Mouse (Mus musculus) MEL (cell line): ENCODE measurements around the gene Napa. TPM values are rescaled to one million over a fixed set of nuclear protein-coding genes. Genes with fewer than 3 reads are reported as not detected.

Experiments
- DNase-seq: peaks from one replicate; pipeline ENCODE4 v3.0.0; 2011; ENCODE audit warnings: low read depth, low spot score
- H3K27ac ChIP-seq: 2 replicates; pipeline ENCODE4 v1.5.1; 2012; ENCODE audit warnings: low read depth, mild to moderate bottlenecking, control low read depth, low read length, moderate library complexity; ENCODE audit not compliant: control insufficient read depth
- H3K27me3 ChIP-seq, 2 experiments: fragments of 150-350 bp in 1 of 2; sonication (generic) in 1 of 2; 2 replicates each; pipeline ENCODE4 v1.6.1; 2012; ENCODE audit warnings: low read length in 2 of 2, mild to moderate bottlenecking in 2 of 2, improper control_type of control experiment in 1 of 2, moderate library complexity in 1 of 2; ENCODE audit not compliant: insufficient read depth in 2 of 2, control insufficient read depth in 1 of 2
- H3K36me3 ChIP-seq, 2 experiments: 2 replicates each; pipeline ENCODE4 v1.6.1; 2012 to 2014; ENCODE audit warnings: low read length in 2 of 2, improper control_type of control experiment in 1 of 2, inconsistent platforms in 1 of 2, mild to moderate bottlenecking in 1 of 2; ENCODE audit not compliant: insufficient read depth in 2 of 2, control insufficient read depth in 1 of 2
- H3K4me1 ChIP-seq, 2 experiments: fragments of 150-350 bp in 1 of 2; sonication (generic) in 1 of 2; 2 replicates each; pipeline ENCODE4 v1.6.1; 2012; ENCODE audit warnings: low read length in 2 of 2, improper control_type of control experiment in 1 of 2, mild to moderate bottlenecking in 1 of 2; ENCODE audit not compliant: insufficient read depth in 2 of 2, control insufficient read depth in 1 of 2
- H3K4me3 ChIP-seq, 2 experiments: fragments of 150-350 bp in 1 of 2; sonication (generic) in 1 of 2; 2 replicates each; pipeline ENCODE4 v1.5.1; 2012; ENCODE audit warnings: low read depth in 2 of 2, low read length in 2 of 2, mild to moderate bottlenecking in 2 of 2, moderate library complexity in 2 of 2, control low read depth in 1 of 2, improper control_type of control experiment in 1 of 2; ENCODE audit not compliant: control insufficient read depth in 1 of 2, insufficient read depth in 1 of 2
- H3K79me2 ChIP-seq: 2 replicates; pipeline ENCODE4 v1.6.1; 2012; ENCODE audit warnings: mild to moderate bottlenecking, low read length, moderate library complexity; ENCODE audit not compliant: control insufficient read depth, poor library complexity, insufficient read depth
- H3K9ac ChIP-seq: 2 replicates; pipeline ENCODE4 v1.6.1; 2012; ENCODE audit warnings: low read depth, mild to moderate bottlenecking, control low read depth, low read length, moderate library complexity; ENCODE audit not compliant: control insufficient read depth, poor library complexity, severe bottlenecking
- H3K9me3 ChIP-seq: fragments of 150-350 bp; sonication (generic); replicated peaks from 2 replicates; pipeline ENCODE4 v1.6.1; 2012; ENCODE audit warnings: mild to moderate bottlenecking, low read length, improper control_type of control experiment, moderate library complexity; ENCODE audit not compliant: insufficient read depth
- CHD1 ChIP-seq: IDR thresholded peaks from 2 replicates; pipeline ENCODE4 v1.6.1; 2012; ENCODE audit warnings: low read depth, mild to moderate bottlenecking, inconsistent platforms, low read length, improper control_type of control experiment
- CTCF ChIP-seq, 3 experiments: IDR thresholded peaks in 2 of 3; conservative IDR thresholded peaks in 1 of 3; 2 replicates each; pipeline ENCODE4 v1.5.1; 2011 to 2012; ENCODE audit warnings: low read length in 3 of 3, low read depth in 2 of 3, mild to moderate bottlenecking in 2 of 3, improper control_type of control experiment in 1 of 3, inconsistent platforms in 1 of 3, mixed read lengths in 1 of 3, moderate library complexity in 1 of 3; ENCODE audit not compliant: control insufficient read depth in 1 of 3, insufficient read depth in 1 of 3, poor library complexity in 1 of 3, severe bottlenecking in 1 of 3
- ELF1 ChIP-seq: IDR thresholded peaks from 2 replicates; pipeline ENCODE4 v1.6.1; 2014; ENCODE audit warnings: low read depth, mild to moderate bottlenecking, inconsistent platforms, low read length, improper control_type of control experiment, moderate library complexity
- EP300 ChIP-seq, 2 experiments: IDR thresholded peaks; 2 replicates each; pipeline ENCODE4 v1.6.1; 2011; ENCODE audit warnings: improper control_type of control experiment in 2 of 2, low read length in 2 of 2, low read depth in 1 of 2, mild to moderate bottlenecking in 1 of 2
- ETS1 ChIP-seq: IDR thresholded peaks from 2 replicates; pipeline ENCODE4 v1.6.1; 2012; ENCODE audit warnings: low read depth, mild to moderate bottlenecking, inconsistent platforms, low read length, improper control_type of control experiment, moderate library complexity
- GABPA ChIP-seq: IDR thresholded peaks from 2 replicates; pipeline ENCODE4 v1.6.1; 2012; ENCODE audit warnings: low read depth, mild to moderate bottlenecking, inconsistent platforms, low read length, improper control_type of control experiment, moderate library complexity
- JUND ChIP-seq: IDR thresholded peaks from 2 replicates; pipeline ENCODE4 v1.6.1; 2011; ENCODE audit warnings: low read depth, mild to moderate bottlenecking, improper control_type of control experiment, low read length
- MAFK ChIP-seq: IDR thresholded peaks from 2 replicates; pipeline ENCODE4 v1.6.1; 2011; ENCODE audit warnings: low read depth, mild to moderate bottlenecking, low read length, improper control_type of control experiment, borderline replicate concordance
- MAX ChIP-seq: IDR thresholded peaks from 2 replicates; pipeline ENCODE4 v1.6.1; 2011; ENCODE audit warnings: low read length, improper control_type of control experiment
- MYB ChIP-seq: IDR thresholded peaks from 2 replicates; pipeline ENCODE4 v1.6.1; 2011; ENCODE audit warnings: mild to moderate bottlenecking, low read depth, low read length, improper control_type of control experiment
- MYC ChIP-seq: IDR thresholded peaks from 2 replicates; pipeline ENCODE4 v1.6.1; 2011; ENCODE audit warnings: low read depth, mild to moderate bottlenecking, low read length, improper control_type of control experiment, moderate library complexity
- POLR2A ChIP-seq, 2 experiments: IDR thresholded peaks; 2 replicates each; pipeline ENCODE4 v1.6.1; 2011 to 2012; ENCODE audit warnings: low read length in 2 of 2, mild to moderate bottlenecking in 2 of 2, control low read depth in 1 of 2, improper control_type of control experiment in 1 of 2, low read depth in 1 of 2, moderate library complexity in 1 of 2; ENCODE audit not compliant: control insufficient read depth in 1 of 2, insufficient read depth in 1 of 2, poor library complexity in 1 of 2
- RAD21 ChIP-seq: IDR thresholded peaks from 2 replicates; pipeline ENCODE4 v1.6.1; 2011; ENCODE audit warnings: mild to moderate bottlenecking, low read depth, low read length, improper control_type of control experiment
- TAL1 ChIP-seq: IDR thresholded peaks from 2 replicates; pipeline ENCODE4 v1.6.1; 2012; ENCODE audit warnings: mild to moderate bottlenecking, inconsistent platforms, low read length, moderate library complexity, mixed read lengths
- TBP ChIP-seq: IDR thresholded peaks from 2 replicates; pipeline ENCODE4 v1.8.0; 2011; ENCODE audit warnings: low read depth, low read length, improper control_type of control experiment
- ZC3H11A ChIP-seq: IDR thresholded peaks from 2 replicates; pipeline ENCODE4 v1.6.1; 2012; ENCODE audit warnings: low read depth, mild to moderate bottlenecking, inconsistent platforms, low read length, improper control_type of control experiment
- polyA plus RNA-seq, 2 experiments: library from polyadenylated mRNA; stranded (reverse) in 1 of 2; unstranded in 1 of 2; fragments of >175 nt in 1 of 2; fragments of >200 nt in 1 of 2; gene quantifications; 2 replicates each; pipeline versions ENCODE4 v1.2.1 to v1.2.4; 2012; ENCODE audit warnings: low replicate concordance in 2 of 2, low read depth in 1 of 2; ENCODE audit not compliant: insufficient read length in 2 of 2, insufficient read depth in 1 of 2, missing spikeins in 1 of 2
- total RNA-seq: library from RNA; depleted of rRNA; stranded (reverse); fragments of 300-350 nt; gene quantifications from 2 replicates; pipeline ENCODE4 v1.2.3, GENCODE M21; 2012

Napa gene
- total and polyA plus RNA-seq, 3 experiments = 56.1 to 132 TPM; not detected in 1

- Histone ChIP-seq H3K9me3 (no peaks in the 10 kb centered on the region), H3K79me2 (no peaks in the 10 kb centered on the region), H3K36me3 (no peaks in the 10 kb centered on the region)
- peak; percentile 28 for DNase-seq
- no peak for TF ChIP-seq EP300 (IDR thresholded peaks at IDR 0.05; ENCODE audit: low read depth in 1 of 2, low read length in 2 of 2)
- no peak for TF ChIP-seq CHD1
- TF ChIP-seq, all 39 proteins: peak for 0
- Histone ChIP-seq H3K9ac (no peak overlapping the region), H3K27me3 (no peaks in the 10 kb centered on the region), H3K27ac (no peak overlapping the region), H3K4me3 (no peak overlapping the region), H3K4me1 (peaks cover 0 to 14% of the 10 kb centered on the region in 2 experiments; a peak in 2 of 4 replicates)
These were observed 33.9 kb downstream of the Napa start for GRCm38 (mm10) chr7:16132161-16132581.

- no peak overlapping the region for H3K27ac ChIP-seq
- peaks cover 0 to 14% of the 10 kb centered on the region in 2 experiments; a peak in 2 of 4 replicates for H3K4me1 ChIP-seq
- TF ChIP-seq CHD1 (no peak), TBP (no peak), CTCF (IDR thresholded peaks at IDR 0.05 in 2 of 3, conservative IDR thresholded peaks at IDR 0.05 in 1 of 3; ENCODE audit: control insufficient read depth in 1 of 3, insufficient read depth in 1 of 3, low read depth in 2 of 3, low read length in 3 of 3, poor library complexity in 1 of 3, severe bottlenecking in 1 of 3) (no peak), MYC (no peak), RAD21 (no peak), ELF1 (no peak), POLR2A (IDR thresholded peaks at IDR 0.05; ENCODE audit: control insufficient read depth in 1 of 2, insufficient read depth in 1 of 2, low read depth in 1 of 2, low read length in 2 of 2, poor library complexity in 1 of 2) (no peak), ZC3H11A (no peak)
- TF ChIP-seq, all 39 proteins: peak for 0
These were observed 34.7 kb downstream of the Napa start for GRCm38 (mm10) chr7:16132926-16133325.

GRCm38 (mm10) chr7:16133691-16134090 is 35.4 kb downstream of the Napa start:
- Histone ChIP-seq H3K79me2 (no peaks in the 10 kb centered on the region), H3K9me3 (no peaks in the 10 kb centered on the region), H3K4me3 (no peak overlapping the region), H3K27me3 (0 out of 4 replicates have a peak, but pooled peaks cover 0 to 1% of the 10 kb centered on the region in 2 experiments), H3K36me3 (no peaks in the 10 kb centered on the region), H3K27ac (no peak overlapping the region), H3K9ac (no peak overlapping the region), H3K4me1 (peaks cover 0 to 14% of the 10 kb centered on the region in 2 experiments; a peak in 2 of 4 replicates)
- no peak for DNase-seq
- no peak for TF ChIP-seq TAL1
- no peak for TF ChIP-seq MAX
- TF ChIP-seq ZC3H11A = no peak
- TF ChIP-seq MYC = no peak
- no peak for TF ChIP-seq ETS1
- TF ChIP-seq JUND = no peak
- no peak for TF ChIP-seq MYB
- no peak for TF ChIP-seq MAFK
- TF ChIP-seq GABPA = no peak

More at GRCm38 (mm10) chr7:16132926-16133325, 34.7 kb downstream of the Napa start:
- Histone ChIP-seq H3K79me2 (no peaks in the 10 kb centered on the region), H3K9ac (no peak overlapping the region), H3K4me3 (no peak overlapping the region), H3K36me3 (no peaks in the 10 kb centered on the region), H3K9me3 (no peaks in the 10 kb centered on the region), H3K27me3 (0 out of 4 replicates have a peak, but pooled peaks cover 0 to under 1% of the 10 kb centered on the region in 2 experiments)
- DNase-seq = no peak
